Mouse (Mus musculus) gastrocnemius, postnatal 4 days (tissue): ENCODE data around the gene Mgat4b. TPM values are rescaled to one million over a fixed set of nuclear protein-coding genes. Genes with fewer than 3 reads are reported as not detected.

Experiments
- DNase-seq, 2 experiments: peaks; one replicate each; pipeline ENCODE4 v3.0.0; 2021 to 2022; ENCODE audit warnings: low spot score in 2 of 2, mixed read lengths in 2 of 2
- total RNA-seq, 2 experiments: library from RNA; stranded (reverse); gene quantifications; 2 replicates each; pipeline ENCODE4 v1.2.3; 2021

Mgat4b gene
- total RNA-seq, 2 experiments from 2014 or later = 37.0 to 40.1 TPM

GRCm38 (mm10) chr11:50198219-50198846 lies 12.4 kb upstream of the Mgat4b start:
- no peak for DNase-seq

DNA sequence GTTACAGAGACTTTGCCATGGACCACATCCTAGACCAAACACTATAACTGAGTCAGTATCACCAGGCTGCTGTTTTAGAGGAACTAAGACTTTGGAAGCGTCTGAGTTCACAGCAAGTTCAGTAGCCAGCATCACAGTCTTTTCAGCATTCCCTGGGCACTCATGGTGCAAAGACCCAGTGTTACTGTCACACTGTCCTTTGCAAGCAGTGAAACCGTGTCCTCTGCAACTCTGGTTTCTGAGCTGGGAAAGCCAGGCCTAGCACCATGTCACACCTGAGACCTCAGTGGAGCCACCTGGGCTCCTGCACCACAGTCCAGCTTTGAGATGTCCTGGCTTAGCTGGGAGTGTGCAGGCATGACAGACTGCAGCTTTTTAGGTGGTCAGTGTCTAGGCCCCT lies 11.8 kb upstream of the Mgat4b start:
- no peak for DNase-seq

GRCm38 (mm10) chr11:50200613-50201012 lies 10.1 kb upstream of the Mgat4b start:
- no peak for DNase-seq

DNA sequence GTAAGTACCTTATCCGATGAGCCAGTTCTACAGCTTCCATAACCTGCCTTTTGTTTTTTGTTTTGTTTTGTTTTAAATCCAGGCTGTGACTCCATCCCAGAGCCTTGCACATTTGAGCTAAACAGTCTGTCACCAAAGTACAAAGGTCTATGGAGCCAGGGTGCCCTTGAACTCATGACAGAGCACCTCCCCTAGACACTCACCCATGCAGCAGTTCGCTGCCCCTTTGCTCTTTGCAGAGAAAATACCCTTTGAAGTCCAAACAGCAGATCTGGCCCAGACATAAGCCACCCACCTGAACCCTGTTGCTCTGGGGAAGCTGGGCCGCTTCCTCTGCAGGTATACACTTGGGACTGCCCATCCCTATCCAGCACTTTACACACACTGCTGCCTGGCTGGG lies 9.1 kb upstream of the Mgat4b start:
- no peak for DNase-seq

GRCm38 (mm10) chr11:50203302-50203827 lies 7.3 kb upstream of the Mgat4b start:
- no peak for DNase-seq

GRCm38 (mm10) chr11:50205434-50205833 lies 5.3 kb upstream of the Mgat4b start:
- DNase-seq = no peak

GRCm38 (mm10) chr11:50206037-50206436 lies 4.7 kb upstream of the Mgat4b start:
- DNase-seq = no peak

GRCm38 (mm10) chr11:50207344-50207743 lies 3.3 kb upstream of the Mgat4b start:
- DNase-seq = no peak

DNA sequence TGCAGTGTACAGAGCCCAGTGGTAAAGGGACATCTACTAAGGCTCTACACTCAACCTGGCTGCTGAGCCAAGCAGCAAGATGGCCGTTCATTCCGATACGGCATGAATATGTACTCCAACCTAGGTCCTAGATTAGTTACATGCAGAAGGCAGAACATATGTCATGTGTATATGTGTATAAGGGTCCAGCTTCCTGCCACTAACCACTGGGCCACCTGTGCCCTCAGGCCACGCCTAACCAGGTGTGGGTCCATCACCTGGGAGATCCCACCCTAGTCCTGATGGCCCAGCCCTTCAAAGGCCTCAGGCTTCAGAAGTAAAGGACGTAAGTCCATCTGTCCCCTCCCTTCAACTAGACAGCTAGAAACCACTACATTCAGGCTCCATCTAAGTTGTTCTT lies 2.7 kb upstream of the Mgat4b start:
- no peak for DNase-seq

DNA sequence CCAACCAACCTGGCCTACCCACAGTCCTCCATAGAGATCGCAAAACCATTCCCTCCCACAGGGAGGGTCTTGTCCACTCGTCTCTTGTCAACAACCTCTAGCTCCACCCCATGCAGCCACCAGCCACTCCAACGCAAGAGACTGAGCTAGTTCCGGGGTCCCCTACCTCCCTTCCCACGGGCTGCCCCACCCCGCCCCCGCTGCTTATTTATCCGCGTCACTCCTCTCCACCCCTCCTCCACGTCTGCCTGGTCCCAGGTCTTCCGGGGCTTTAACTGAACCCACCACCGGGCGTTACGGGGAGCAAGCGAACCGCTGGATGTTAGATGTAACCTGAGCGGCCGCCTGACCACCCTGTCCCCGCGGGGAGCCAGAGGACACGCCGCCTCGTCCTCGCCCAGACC lies 587 bp upstream of the Mgat4b start:
- peak; percentile 87 to 93 for DNase-seq

- no peak for DNase-seq
Measured at GRCm38 (mm10) chr11:50211322-50212059, 801 bp downstream of the Mgat4b start.

DNA sequence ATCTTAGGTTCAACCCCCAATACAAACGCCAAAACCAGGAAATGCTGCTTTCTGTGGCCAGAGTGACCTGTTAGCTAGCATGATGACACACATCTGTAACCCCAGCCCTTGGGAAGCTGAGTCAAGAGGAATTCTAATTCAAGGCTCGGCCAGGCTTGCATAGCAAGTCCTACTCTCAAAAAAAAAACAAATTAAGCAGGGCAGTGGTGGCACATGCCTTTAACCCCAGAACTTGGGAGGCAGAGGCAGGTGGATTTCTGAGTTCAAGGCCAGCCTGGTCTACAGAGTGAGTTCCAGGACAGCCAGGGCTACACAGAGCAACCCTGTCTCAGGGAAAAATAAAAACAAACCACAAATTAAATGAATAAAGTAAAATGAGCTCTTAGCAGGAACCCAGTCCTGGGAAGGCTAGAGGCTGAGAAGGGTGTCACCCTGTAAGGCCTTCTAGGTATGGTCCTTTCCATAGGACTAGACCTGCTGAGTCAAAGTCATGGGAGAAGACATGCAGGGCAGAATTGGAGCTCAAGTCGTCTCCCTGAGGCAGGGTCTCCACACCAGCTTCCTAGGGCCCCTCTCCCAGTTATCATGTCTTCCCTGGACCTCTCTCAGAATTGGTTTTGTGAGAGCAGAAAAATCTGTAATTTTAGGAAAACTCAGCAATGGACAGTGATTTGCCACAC lies 1.5 kb downstream of the Mgat4b start:
- DNase-seq = no peak

- peak in 1 of 2 experiments; percentile 63 for DNase-seq
Measured at GRCm38 (mm10) chr11:50212848-50213758, 2.4 kb downstream of the Mgat4b start.

DNA sequence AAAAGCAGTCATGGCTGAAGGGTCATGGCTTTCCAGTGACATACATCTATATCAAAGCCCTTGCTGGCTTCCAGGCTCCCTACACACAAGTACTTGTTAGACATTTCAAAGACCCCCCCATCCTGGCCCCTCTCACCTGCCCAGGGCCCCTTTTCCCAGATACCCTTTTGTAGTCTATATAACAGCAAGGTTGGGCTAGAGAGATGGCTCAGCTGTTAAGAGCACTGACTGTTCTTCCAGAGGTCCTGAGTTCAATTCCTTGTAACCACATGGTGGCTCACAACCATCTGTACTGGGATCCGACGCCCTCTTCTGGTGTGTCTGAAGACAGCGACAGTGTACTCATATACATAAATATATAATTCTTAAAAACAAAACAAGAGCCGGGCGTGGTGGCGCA lies 3.9 kb downstream of the Mgat4b start:
- no peak for DNase-seq

GRCm38 (mm10) chr11:50215633-50216032 lies 4.9 kb downstream of the Mgat4b start:
- no peak for DNase-seq

DNA sequence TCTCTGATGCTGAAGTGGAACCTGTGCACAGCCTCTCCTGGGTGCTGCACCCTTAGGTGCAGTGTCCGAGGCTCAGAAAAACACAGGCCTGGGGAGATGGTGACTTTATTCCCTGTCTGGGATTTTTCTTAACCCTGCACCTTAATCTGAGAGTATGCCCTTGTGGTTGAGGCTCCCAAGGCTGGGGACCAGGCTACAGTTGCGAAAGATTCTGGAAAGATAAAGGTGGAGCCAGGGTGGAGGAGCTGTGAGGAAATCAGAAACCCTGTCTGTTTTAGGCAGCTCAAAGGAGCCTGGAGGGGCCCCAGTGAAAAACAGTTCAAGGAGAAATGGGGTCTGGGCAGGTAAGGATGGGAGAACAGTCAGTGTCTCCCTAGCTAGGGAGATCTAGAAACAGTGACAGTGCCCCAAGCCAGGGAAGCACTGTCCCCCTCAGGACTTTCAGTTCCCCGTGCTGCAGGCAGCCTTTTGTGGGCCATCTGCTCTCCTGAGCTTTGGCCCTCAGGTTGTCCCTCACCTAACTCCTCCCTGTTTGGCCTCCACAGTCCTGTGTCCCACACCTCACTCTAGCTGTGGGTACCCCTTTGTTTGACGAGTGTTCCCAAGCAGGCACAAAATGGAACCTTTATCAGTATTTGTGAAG lies 6.2 kb downstream of the Mgat4b start:
- DNase-seq = no peak

GRCm38 (mm10) chr11:50217811-50218210 lies 7.1 kb downstream of the Mgat4b start:
- no peak for DNase-seq

GRCm38 (mm10) chr11:50219833-50220232 lies 9.1 kb downstream of the Mgat4b start:
- DNase-seq = no peak

DNA sequence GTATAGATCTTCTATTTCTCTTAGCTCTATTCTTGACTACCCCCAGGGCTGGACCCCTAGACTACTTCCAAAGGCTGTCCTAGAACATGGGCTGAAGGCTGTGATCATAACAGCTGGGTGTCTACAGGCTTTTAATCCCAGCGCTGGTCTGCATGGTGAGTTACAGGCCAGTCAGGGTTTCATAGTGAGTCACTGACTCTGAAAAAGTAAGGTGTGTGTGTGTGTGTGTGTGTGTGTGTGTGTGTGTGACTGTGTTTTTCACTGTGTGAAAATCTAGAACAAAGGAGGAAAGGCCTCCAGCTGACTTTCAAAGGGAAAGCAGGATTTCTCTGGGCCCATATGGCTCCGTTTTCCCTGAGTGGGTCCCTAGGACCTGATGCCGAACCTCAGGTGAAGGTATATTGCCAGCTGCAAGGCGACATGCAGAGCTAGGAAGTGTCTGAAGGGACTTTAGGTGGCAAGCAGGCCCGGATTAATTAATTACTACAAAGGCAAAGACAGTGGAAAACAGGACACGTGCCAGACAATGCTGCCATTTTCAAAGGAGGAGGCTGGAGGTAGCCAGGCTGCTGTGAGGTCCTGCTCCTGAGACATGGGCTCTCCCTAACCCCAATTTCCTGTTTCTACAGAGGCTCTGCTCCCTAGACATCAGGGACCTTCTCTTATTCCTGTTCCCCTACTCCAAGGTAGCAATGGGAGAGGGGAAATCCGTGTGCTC lies 12.0 kb downstream of the Mgat4b start:
- no peak for DNase-seq
